Mouse (Mus musculus) left cerebral cortex, adult 2 months (tissue): ENCODE results near the gene Lhx3. TPM values are rescaled to one million over a fixed set of nuclear protein-coding genes. Genes with fewer than 3 reads are reported as not detected.

Experiments used
- DNase-seq, 2 experiments: peaks; one replicate each; pipeline ENCODE4 v3.0.0; 2021 to 2022; ENCODE audit warnings: low spot score in 2 of 2, mixed read lengths in 1 of 2; ENCODE audit errors: extremely low spot score in 1 of 2
- H3K27ac ChIP-seq: fragments of 200-600 bp; 2 replicates; pipeline ENCODE4 v1.8.1; 2022
- H3K4me3 ChIP-seq: fragments of 200-600 bp; 2 replicates; pipeline ENCODE4 v1.8.1; 2022
- CTCF ChIP-seq: fragments of 200-600 bp; IDR thresholded peaks from 2 replicates; pipeline ENCODE4 v1.8.1; 2022; ENCODE audit warnings: antibody characterized with exemption, mild to moderate bottlenecking, moderate library complexity
- intact Hi-C: fragments of 180-260 bp; cut with DNase I; formaldehyde crosslinking; loops from one replicate; pipeline ENCODE4 v1.15.1; 2025
- total RNA-seq, 2 experiments: library from RNA; stranded (reverse); gene quantifications; 2 replicates each; pipeline ENCODE4 v1.2.3; 2021

Gene Lhx3
- total RNA-seq, 2 experiments from 2014 or later, result 0.27 to 0.35 TPM

DNA sequence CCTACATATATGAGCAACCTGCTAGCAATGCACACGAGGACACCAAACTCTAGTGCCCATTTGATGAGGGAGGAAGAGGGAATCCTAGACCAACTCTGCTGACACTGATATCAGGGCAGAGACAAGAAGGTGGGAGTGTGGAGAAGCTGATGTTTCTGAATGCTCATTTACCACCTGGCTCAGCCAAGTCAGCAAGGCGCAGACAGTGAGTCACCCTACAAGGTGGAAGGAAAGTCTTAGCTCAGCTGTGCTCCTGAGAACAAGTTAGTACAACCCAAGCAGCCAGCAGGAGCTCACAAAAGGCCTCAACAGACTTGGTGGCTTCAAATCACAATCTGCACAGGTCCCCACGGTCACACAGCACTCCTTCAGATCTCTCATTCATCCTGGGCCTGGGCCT, 23.3 kb upstream of the Lhx3 start:
- Histone ChIP-seq H3K4me3 (no peak overlapping the region), H3K27ac (no peak overlapping the region)
- TF ChIP-seq CTCF, result no peak
- DNase-seq, result no peak
- intact Hi-C loops, result no loop called here

DNA sequence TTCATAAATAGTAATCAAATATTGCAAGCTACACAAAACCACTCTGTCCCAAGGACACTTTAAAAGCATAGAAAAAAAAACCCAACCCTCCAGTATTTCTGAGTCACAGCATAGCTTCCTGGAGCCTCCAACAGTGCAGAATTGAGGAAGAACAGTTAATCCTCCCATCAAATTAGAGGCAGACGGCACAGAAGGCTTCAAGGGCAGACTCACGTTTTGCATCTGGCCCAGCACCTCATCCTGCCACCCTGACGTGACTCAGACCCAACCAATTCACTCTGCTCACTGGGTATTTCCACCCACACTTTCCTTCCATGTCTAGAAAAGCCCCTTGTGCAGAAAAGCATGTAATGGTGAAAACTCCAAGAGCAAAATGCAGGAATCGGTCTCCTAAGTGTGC, 22.2 kb upstream of the Lhx3 start:
- Histone ChIP-seq H3K4me3 (no peak overlapping the region), H3K27ac (no peak overlapping the region)
- no peak for DNase-seq
- no peak for TF ChIP-seq CTCF
- intact Hi-C loops, result no loop called here

DNA sequence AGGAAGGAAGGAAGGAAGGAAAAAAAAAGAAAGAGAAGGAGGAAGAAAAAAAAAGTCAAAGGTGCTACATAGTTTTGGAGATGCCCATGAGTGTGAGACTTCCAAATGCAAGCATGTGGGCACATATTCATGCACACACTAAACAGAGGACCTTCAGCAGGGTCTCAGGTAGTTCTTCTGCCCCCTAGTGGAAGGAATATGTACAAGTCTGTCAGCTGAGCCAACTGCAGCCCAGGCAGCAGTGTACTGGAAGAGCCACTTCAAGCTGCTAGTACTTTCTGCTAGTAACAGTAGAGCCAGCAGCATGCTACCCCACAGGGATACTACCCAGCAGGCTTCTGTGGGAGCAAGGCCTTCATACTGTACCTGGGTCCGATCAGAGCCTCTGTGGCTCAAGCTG, 19.7 kb upstream of the Lhx3 start:
- no peak overlapping the region for H3K27ac ChIP-seq
- peak; percentile 84 for TF ChIP-seq CTCF
- H3K4me3 ChIP-seq, result no peak overlapping the region
- DNase-seq, result no peak
- intact Hi-C loops, result loop anchor here (1.0 to 2.0 kb wide), 2 partner anchors 45 to 73 kb away; no protein-coding TSS in a partner anchor

DNA sequence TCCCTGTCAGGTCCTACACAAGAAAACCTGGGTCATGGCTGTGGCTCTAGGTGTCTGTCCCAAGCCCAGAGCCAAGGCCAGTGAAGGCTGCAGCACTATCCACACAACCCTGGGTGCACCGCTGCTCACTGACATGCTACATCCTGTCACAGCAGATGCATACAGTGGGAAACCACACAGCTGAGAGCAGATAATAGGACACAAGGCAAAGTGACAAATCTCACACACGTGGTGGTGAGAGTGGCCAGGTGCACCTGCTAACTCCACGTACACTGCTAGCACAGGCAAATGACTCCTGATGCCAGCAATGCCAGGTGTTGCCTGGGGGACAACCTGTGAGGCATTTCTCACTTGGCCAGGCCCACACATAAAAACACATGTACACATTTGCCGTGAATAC, 17.2 kb upstream of the Lhx3 start:
- no peak overlapping the region for H3K27ac ChIP-seq
- no peak overlapping the region for H3K4me3 ChIP-seq
- DNase-seq, result no peak
- intact Hi-C loops, result no loop called here
- no peak for TF ChIP-seq CTCF

DNA sequence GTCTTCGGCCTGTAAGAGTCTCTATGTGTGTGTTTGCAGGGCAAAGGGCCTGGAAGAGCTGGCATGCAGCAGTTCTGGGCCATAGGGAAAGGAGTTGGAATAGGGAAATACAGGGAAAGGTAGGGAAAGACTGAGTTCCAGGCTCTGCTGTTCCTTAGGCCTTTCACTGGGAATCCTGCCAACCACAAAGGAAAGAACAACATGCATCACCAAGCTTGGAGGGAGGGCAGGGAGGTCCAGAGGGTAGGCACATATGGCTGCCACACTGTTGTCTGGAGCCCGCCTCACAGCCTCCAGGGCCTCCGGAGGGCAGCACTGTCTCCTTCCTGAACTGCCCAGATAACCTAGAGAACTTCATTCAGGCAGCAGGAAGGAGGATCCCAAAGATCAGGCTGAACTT, 15.9 kb upstream of the Lhx3 start:
- no peak overlapping the region for H3K27ac ChIP-seq
- H3K4me3 ChIP-seq, result no peak overlapping the region
- intact Hi-C loops, result no loop called here
- no peak for TF ChIP-seq CTCF
- DNase-seq, result no peak

DNA sequence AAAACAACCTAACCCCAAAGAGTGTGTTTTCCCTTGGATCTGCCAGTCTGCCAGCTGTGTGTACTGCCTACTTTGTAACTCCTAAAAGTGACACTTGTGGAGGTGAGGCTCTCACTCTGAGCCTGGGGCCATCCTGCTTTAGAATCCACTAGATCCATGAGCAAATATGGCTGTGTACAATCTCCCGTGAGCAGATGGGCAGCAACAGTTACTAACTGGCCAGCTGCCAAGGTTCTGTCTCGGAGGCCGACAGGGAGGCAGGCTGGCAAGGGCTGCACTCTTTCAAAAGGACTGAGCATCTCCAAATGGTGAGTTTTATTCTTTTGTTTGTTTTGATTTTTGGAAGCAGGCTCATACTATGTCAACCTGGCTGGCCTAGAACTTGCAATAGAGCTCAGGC, 6.4 kb upstream of the Lhx3 start:
- DNase-seq, result no peak
- intact Hi-C loops, result no loop called here
- Histone ChIP-seq H3K4me3 (no peak overlapping the region), H3K27ac (no peak overlapping the region)
- TF ChIP-seq CTCF, result no peak

DNA sequence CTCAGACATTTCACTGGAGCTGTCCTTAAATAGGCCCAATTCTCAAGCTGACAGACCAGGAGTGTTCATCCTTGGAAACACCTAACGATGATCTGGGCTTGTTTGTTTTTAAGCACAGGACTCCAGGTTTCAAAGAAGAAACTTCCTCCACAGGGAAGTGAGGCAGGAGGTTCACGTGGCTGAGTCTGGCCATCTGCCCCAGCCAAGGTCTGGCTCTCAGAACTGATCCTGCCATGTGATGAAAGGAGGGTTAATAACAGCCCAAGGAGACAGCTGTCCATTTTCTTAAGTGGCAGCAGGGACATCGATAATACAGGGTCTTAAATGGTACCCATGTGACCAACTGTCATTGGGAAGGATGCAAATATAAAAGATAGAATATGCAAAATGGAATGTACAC, 1.5 kb upstream of the Lhx3 start:
- Histone ChIP-seq H3K27ac (no peak overlapping the region), H3K4me3 (no peak overlapping the region)
- no peak for DNase-seq
- no peak for TF ChIP-seq CTCF
- intact Hi-C loops, result no loop called here

DNA sequence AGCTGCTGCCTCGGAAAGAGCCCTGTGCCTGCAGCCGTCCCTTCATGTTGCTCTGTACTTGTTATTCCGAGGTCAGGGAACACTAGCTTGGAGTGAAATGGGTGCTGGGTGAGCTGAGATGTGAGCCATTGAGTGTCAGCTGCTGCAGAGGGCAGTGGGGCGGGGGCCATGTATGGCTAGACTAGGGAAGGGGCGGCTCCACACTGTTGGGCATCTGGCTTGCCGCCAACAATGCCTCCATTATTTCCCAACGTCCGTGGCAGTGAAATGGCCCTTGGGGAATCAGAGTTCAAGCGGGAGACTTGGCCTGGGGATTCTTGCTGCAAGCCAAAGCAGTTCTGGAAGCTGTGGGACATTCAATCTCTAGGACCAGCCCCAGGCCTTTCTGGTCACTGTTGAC, 530 bp downstream of the Lhx3 start:
- intact Hi-C loops, result no loop called here
- no peak for DNase-seq
- Histone ChIP-seq H3K4me3 (no peak overlapping the region), H3K27ac (no peak overlapping the region)
- TF ChIP-seq CTCF, result no peak

DNA sequence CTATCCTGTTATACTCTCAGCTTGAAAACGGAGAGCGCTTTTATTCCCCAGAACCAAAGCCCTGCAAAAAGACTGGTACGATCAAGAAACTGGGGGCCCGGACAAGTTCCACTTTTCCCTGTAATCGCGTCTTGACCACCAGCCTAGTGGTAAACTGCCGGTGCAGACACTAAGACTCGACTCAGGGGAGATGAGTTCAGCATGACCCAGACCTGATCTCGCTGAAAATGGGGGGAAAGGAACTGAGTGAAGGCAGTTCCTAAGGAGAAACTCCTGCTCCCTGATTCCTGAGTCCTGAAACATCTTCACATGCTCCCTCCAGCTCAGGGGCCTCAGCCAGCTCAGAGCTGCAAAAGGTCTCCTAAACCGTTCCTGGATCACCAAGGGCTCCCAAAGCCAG, 2.3 kb downstream of the Lhx3 start:
- intact Hi-C loops, result no loop called here
- no peak overlapping the region for H3K27ac ChIP-seq
- no peak for DNase-seq
- TF ChIP-seq CTCF, result no peak
- H3K4me3 ChIP-seq, result no peak overlapping the region

DNA sequence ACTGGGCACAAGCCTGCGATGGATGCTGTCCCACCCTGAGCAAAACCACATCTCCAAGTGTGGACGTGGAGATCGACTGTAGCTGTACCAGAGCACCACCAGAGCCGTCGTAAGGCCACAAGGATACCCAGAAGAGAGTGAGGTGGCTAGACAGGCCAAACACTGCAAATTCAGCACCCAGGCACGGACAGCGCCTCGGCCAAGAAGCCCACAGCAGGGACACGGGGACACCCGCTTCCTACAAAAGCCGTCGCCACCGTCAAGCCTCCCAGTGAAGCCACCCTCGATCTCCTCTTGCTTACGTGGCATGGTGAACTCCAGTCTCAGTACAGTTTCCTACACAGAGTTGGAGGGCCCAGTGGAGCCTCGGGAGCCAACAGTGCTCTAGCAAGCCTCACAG, 3.0 kb downstream of the Lhx3 start:
- no peak for DNase-seq
- no peak overlapping the region for H3K27ac ChIP-seq
- TF ChIP-seq CTCF, result no peak
- intact Hi-C loops, result no loop called here
- no peak overlapping the region for H3K4me3 ChIP-seq

DNA sequence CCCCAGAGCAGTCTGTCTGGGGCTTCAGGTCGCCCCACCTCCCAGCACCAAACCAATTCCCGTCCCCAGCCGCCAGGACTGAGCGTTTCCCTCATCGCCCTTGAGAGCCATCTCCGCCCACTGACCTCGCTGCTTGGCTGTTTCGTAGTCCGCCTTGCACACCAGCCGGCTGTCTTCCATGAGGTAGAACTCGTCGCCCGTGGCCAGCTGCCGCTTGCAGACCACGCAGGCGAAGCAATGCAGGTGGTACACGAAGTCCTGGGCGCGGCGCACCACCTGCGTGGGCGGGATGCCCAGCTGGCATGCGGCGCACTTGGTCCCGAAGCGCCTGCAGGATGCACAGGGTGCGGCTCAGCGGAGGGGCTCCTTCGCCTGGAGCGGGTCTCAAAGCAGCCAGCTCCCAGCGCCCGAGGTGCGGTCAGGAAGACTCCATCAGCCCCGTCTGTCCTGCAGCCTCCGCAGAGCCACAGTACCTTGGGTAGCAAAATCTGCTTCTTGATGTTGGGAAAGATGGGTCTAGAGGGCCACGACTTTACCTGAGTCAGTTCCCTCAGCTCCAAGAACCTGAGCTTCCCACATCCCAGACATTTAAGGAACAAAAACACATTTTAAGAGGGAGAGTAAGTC, 5.1 kb downstream of the Lhx3 start:
- DNase-seq, result peak; percentile 20 to 40
- Histone ChIP-seq H3K27ac (no peak overlapping the region), H3K4me3 (no peak overlapping the region; the same call in 1 of the 2 replicates)
- TF ChIP-seq CTCF, result no peak
- intact Hi-C loops, result no loop called here

DNA sequence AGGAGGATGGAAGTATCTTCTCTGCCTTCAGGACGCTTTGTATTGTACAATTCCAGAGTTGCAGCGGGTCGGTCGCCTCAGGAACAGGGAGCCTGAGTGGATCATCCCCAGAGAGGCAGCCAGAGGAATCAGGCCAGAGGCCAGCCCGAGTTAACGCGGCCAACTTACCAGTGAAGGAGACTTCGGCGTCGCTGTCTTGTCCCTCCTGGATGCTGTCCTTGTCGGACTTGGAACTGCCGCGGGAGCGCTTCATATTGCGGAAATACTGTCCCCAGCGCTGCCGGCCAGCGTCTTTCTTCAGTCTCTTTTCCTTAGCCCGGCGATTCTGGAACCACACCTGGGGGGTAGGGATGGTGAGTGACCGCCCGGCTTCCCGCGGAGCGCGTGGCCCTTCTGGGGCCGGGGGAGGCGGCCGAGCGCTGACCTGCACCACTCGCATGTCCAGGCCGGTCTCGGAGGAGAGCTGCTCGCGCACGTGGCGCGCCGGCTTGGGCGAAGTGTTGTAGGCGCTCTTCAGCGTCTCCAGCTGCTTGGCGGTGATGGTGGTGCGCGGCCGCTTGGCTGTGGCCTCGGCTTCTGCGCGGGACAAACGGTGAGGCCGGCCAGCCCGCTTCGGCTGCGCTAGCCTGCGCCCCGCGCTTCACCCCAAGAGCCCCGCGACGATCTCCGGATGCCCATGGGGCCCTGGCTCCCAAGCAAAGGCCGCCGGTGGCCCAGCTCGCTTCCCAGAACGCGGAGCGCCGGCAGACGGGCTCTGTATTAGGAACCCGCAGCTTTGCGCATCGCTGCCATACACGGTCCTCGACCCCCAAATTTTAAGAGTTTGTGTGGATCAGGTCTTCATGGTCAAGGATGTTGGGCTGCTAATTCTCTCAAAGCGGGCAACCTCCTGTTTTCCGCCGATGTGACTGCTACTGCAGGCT, 5.9 kb downstream of the Lhx3 start:
- H3K4me3 ChIP-seq, result peak overlapping the region; percentile 27
- intact Hi-C loops, result no loop called here
- no peak for TF ChIP-seq CTCF
- no peak for DNase-seq
- H3K27ac ChIP-seq, result no peak overlapping the region

DNA sequence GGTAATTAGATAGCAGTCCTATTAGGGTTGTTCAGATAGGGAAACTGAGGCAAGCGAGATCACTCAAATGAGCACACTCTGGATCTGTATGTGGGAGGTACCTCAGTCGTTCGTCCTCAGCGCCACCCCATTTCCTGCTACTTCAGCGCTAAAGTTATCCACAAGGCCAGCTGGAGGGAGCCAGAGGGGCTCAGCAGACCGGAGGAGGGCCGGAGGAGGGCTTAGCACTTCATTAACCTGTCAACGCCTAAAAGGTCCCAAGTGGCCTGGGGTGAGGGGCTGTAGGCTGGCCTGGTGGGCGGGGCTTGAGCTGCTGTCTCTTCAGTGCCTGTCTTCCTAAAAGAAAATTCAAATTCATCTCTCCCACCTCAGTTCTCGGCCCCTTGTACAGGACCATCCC, 9.6 kb downstream of the Lhx3 start:
- intact Hi-C loops, result no loop called here
- Histone ChIP-seq H3K4me3 (no peak overlapping the region), H3K27ac (no peak overlapping the region)
- no peak for DNase-seq
- no peak for TF ChIP-seq CTCF
